7 mouse cellular contexts compared by ENCODE assay signal in the genomic region with DNA sequence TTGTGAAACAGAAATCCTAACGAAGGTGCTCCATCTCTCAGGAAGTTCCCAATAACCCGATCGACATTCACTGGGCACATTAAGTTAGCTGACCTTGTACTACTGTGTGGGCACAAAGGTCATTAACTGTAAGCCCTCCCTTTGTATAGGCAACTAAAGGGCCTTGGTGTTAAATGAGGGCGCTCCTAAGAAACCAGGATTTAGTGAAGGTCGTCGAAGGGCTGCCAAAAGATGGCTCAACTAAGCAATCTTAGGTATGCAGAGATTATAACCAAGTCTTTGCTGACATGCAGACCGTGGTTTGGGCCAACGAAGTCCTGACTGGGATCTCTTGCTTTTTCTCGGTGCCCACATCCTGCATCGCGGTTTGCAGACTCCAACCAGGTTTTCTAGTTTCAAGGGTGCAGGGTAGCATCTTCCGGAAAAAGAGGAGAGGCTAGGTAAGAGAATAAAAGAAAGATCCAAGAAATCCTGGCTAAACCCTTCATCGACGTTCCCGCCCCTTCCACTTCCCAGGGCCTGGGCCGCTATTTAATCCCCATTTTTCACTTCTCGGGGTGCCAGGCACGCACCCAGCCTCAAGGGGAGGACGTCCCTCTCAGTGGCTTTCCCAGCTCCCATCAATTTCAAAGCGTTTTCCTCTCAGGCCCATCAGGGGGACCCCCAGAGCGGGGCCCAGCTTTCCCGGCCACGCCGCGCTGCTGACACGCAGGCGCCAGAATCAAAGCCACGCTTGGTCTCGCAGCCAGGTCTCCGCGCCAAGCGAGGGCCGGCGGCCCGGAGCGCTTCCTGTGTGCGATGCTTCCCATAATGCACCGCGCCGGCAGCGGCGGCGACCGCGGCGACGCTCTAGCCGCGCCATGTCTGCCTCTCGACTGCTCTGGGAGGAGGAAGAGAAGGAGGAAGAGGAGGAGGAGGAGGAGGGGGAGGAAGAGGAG. TPM values are rescaled to one million over a fixed set of nuclear protein-coding genes. Genes with fewer than 3 reads are reported as not detected.
DNase-seq lines count a peak whose midpoint lies in the region; ATAC-seq and TF ChIP-seq lines count a peak whose summit lies in the region.
"Not testable (repeated sequence)": the region's sequence is repeated elsewhere in the genome, so short reads cannot be mapped to it uniquely, and the experiment has no call there.

Zfp148 (plus strand) TSS at position 893 of the 938 bp plus-strand sequence.

- TF ChIP-seq POLR2A in spleen, adult 2 months (IDR thresholded peaks at IDR 0.05; ENCODE audit: low read depth, low read length) = peak; percentile 88

- not testable (repeated sequence) for H3K27me3 ChIP-seq in embryonic facial prominence, embryonic 12.5 days; limb, embryonic 12.5 days; midbrain, embryonic 15.5 days (replicated peaks); spleen, adult 2 months (ENCODE audit: control insufficient read depth, insufficient read depth, low read length)

- not testable (repeated sequence) for H3K36me3 ChIP-seq in embryonic facial prominence, embryonic 12.5 days; limb, embryonic 12.5 days; midbrain, embryonic 15.5 days (replicated peaks); spleen, adult 2 months (ENCODE audit: control insufficient read depth, insufficient read depth, low read length)

- WGBS in embryonic facial prominence, embryonic 12.5 days = 3% methylated on average over 45 of the region's 50 CpGs
- 3% methylated on average over 49 of the region's 50 CpGs for WGBS in limb, embryonic 12.5 days
- 3% methylated on average over 50 of the region's 50 CpGs for WGBS in midbrain, embryonic 15.5 days
- WGBS in spleen, adult 2 months = 2% methylated on average over 50 of the region's 50 CpGs

- H3K9ac ChIP-seq in embryonic facial prominence, embryonic 12.5 days = peak within 1 kb of the TSS; percentile 99
- peak within 1 kb of the TSS; percentile 97 for H3K9ac ChIP-seq in limb, embryonic 12.5 days (replicated peaks)
- H3K9ac ChIP-seq in midbrain, embryonic 15.5 days = peak within 1 kb of the TSS; percentile 98

- H3K4me1 ChIP-seq in embryonic facial prominence, embryonic 12.5 days = peaks cover 15% of the 10 kb centered on the region
- peaks cover 16% of the 10 kb centered on the region for H3K4me1 ChIP-seq in limb, embryonic 12.5 days (replicated peaks)
- H3K4me1 ChIP-seq in midbrain, embryonic 15.5 days = peaks cover 30% of the 10 kb centered on the region
- not testable (repeated sequence) for H3K4me1 ChIP-seq in spleen, adult 2 months (ENCODE audit: control insufficient read depth, insufficient read depth, insufficient read length)

- H3K9me3 ChIP-seq in embryonic facial prominence, embryonic 12.5 days; limb, embryonic 12.5 days; midbrain, embryonic 15.5 days: not testable (repeated sequence)

- H3K4me2 ChIP-seq in embryonic facial prominence, embryonic 12.5 days (replicated peaks) = peak within 1 kb of the TSS; percentile 93
- H3K4me2 ChIP-seq in limb, embryonic 12.5 days = peak within 1 kb of the TSS; percentile 90
- peak within 1 kb of the TSS; percentile 85 for H3K4me2 ChIP-seq in midbrain, embryonic 15.5 days

- TF ChIP-seq CTCF in spleen, adult 2 months (IDR thresholded peaks at IDR 0.05; ENCODE audit: extremely low read depth, insufficient read depth, insufficient read length, insufficient replicate concordance) = not testable (repeated sequence)

- H3K4me3 ChIP-seq in embryonic facial prominence, embryonic 12.5 days = peak within 1 kb of the TSS; percentile 91
- peak within 1 kb of the TSS; percentile 92 for H3K4me3 ChIP-seq in limb, embryonic 12.5 days (replicated peaks)
- peak within 1 kb of the TSS; percentile 58 for H3K4me3 ChIP-seq in midbrain, embryonic 15.5 days
- H3K4me3 ChIP-seq in spleen, adult 2 months (ENCODE audit: extremely low read depth, insufficient read depth, insufficient read length) = peak within 1 kb of the TSS; percentile 93

- peak; percentile 80 for ATAC-seq in embryonic facial prominence, embryonic 12.5 days (ENCODE audit: insufficient number of reproducible peaks, insufficient read depth, low FRiP score, low TSS enrichment)
- ATAC-seq in limb, embryonic 12.5 days (ENCODE audit: insufficient number of reproducible peaks, insufficient read depth, low FRiP score, low TSS enrichment, low read depth) = peak; percentile 78
- peak; percentile 91 for ATAC-seq in midbrain, embryonic 15.5 days (replicated peaks)

- H3K27ac ChIP-seq in embryonic facial prominence, embryonic 12.5 days = peak within 1 kb of the TSS; percentile 97
- H3K27ac ChIP-seq in limb, embryonic 12.5 days = peak within 1 kb of the TSS; percentile 96
- H3K27ac ChIP-seq in midbrain, embryonic 15.5 days = peak within 1 kb of the TSS; percentile 90
- peak within 1 kb of the TSS; percentile 90 for H3K27ac ChIP-seq in spleen, adult 2 months (ENCODE audit: insufficient read depth, low read length)

- DNase-seq in adrenal gland, postnatal 25 days = peak; percentile 92
- DNase-seq in heart, adult 11 months = peak; percentile 99
- DNase-seq in kidney, adult 18-20 months = peak; percentile 91
- peak; percentile 84 to 88 for DNase-seq in spleen, adult 2 months (ENCODE audit: low read depth in 1 of 2, low spot score in 2 of 2)

RNA-seq across cellular contexts. Expression of gene Zfp148, which starts in this region (rescaled TPM):
- 62.4 and 67.5 TPM in 2 replicates for total RNA-seq in adrenal gland, postnatal 25 days (2021)
- polyA plus RNA-seq in embryonic facial prominence, embryonic 12.5 days (2016; fragmentation: Nextera tagmentation; extraction: Ambion mirVana) = 64.2 and 68.3 TPM in 2 replicates
- polyA plus RNA-seq in limb, embryonic 12.5 days (2016; fragmentation: Nextera tagmentation; extraction: Ambion mirVana) = 60.9 and 66.4 TPM in 2 replicates
- 50.2 and 54.2 TPM in 2 replicates for polyA plus RNA-seq in midbrain, embryonic 15.5 days (2015; fragmentation: Nextera tagmentation; extraction: Ambion mirVana)
- polyA plus RNA-seq in spleen, adult 2 months (2012; rRNA removed) = 5.0 and 5.7 TPM in 2 replicates

Comparison
In these comparisons a context has a peak if more than half of its experiments do, and no peak if none do; other contexts are left out.
1. Peak in every context shown above with its lines: DNase-seq, ATAC-seq, H3K4me3 ChIP-seq and H3K27ac ChIP-seq.